Mouse (Mus musculus) midbrain, embryonic 11.5 days (tissue): ENCODE measurements around the gene Arl6ip4. TPM values are rescaled to one million over a fixed set of nuclear protein-coding genes. Genes with fewer than 3 reads are reported as not detected.

Source experiments
- ATAC-seq: fragments of 200-750 bp; cut with Nextera tagmentation; 2 replicates; pipeline ENCODE4 v1.8.0; 2017; ENCODE audit warnings: moderate TSS enrichment, moderate library complexity; ENCODE audit not compliant: low FRiP score
- DNase-seq: peaks from one replicate; pipeline ENCODE4 v3.0.0; 2015; ENCODE audit warnings: low spot score; ENCODE audit errors: missing footprints
- H3K27ac ChIP-seq: fragments of 300-500 bp; sonication (generic); 2 replicates; pipeline ENCODE4 v1.5.1; 2014; ENCODE audit warnings: low read depth, low read length
- H3K27me3 ChIP-seq: fragments of 300-500 bp; sonication (generic); 2 replicates; pipeline ENCODE4 v1.6.1; 2014; ENCODE audit warnings: mild to moderate bottlenecking, low read length, moderate library complexity, mixed read lengths; ENCODE audit not compliant: control insufficient read depth, insufficient read depth
- H3K36me3 ChIP-seq: fragments of 300-500 bp; sonication (generic); 2 replicates; pipeline ENCODE4 v1.6.1; 2014; ENCODE audit warnings: mild to moderate bottlenecking, low read length, moderate library complexity, mixed read lengths; ENCODE audit not compliant: control insufficient read depth, insufficient read depth
- H3K4me1 ChIP-seq: fragments of 300-500 bp; sonication (generic); 2 replicates; pipeline ENCODE4 v1.6.1; 2014; ENCODE audit warnings: low read length; ENCODE audit not compliant: control insufficient read depth, insufficient read depth
- H3K4me2 ChIP-seq: fragments of 300-500 bp; sonication (generic); 2 replicates; pipeline ENCODE4 v1.6.1; 2014; ENCODE audit warnings: mild to moderate bottlenecking, moderate library complexity
- H3K4me3 ChIP-seq: fragments of 300-500 bp; sonication (generic); 2 replicates; pipeline ENCODE4 v1.5.1; 2014; ENCODE audit warnings: low read depth, low read length
- H3K9ac ChIP-seq: fragments of 300-500 bp; sonication (generic); 2 replicates; pipeline ENCODE4 v1.6.1; 2014; ENCODE audit warnings: low read length
- H3K9me3 ChIP-seq: fragments of 300-500 bp; sonication (generic); 2 replicates; pipeline ENCODE4 v1.6.1; 2016; ENCODE audit warnings: low read length; ENCODE audit not compliant: control insufficient read depth
- WGBS: fragments of 180-500 bp; shearing (Covaris S2); extraction: QIAGEN DNeasy Blood & Tissue Kit; methylation state at CpG from one replicate; pipeline ENCODE4 v1.1.7; 2014; 5-methylcytosine and 5-hydroxymethylcytosine counted together
- polyA plus RNA-seq: library from polyadenylated mRNA; unstranded; fragments of >200 nt; fragmentation: Nextera tagmentation; extraction: Ambion mirVana; gene quantifications from 2 replicates; pipeline ENCODE4 v1.2.1, GENCODE M21; 2014

Gene Arl6ip4
- polyA plus RNA-seq: 89.3 and 95.5 TPM in 2 replicates

GRCm38 (mm10) chr5:124115990-124116845, at the start of gene Arl6ip4:
Arl6ip4 (plus strand) TSS chr5:124116089.
- 2% methylated on average over 62 of the region's 64 CpGs for WGBS
- H3K4me3 ChIP-seq: peak within 1 kb of the TSS; percentile 81
- peaks cover 19% of the 10 kb centered on the region for H3K4me1 ChIP-seq
- peak within 1 kb of the TSS; percentile 96 for H3K4me2 ChIP-seq
- ATAC-seq: peak; percentile 20; the same call in 1 of the 2 replicates
- peaks cover 16% of the 10 kb centered on the region for H3K36me3 ChIP-seq
- H3K9ac ChIP-seq: peak within 1 kb of the TSS; percentile 91
- H3K9me3 ChIP-seq: no peaks in the 10 kb centered on the region
- H3K27me3 ChIP-seq: no peaks in the 10 kb centered on the region
- peak within 1 kb of the TSS; percentile 49; the same call in 1 of the 2 replicates for H3K27ac ChIP-seq
- peak; percentile 98 for DNase-seq

DNA sequence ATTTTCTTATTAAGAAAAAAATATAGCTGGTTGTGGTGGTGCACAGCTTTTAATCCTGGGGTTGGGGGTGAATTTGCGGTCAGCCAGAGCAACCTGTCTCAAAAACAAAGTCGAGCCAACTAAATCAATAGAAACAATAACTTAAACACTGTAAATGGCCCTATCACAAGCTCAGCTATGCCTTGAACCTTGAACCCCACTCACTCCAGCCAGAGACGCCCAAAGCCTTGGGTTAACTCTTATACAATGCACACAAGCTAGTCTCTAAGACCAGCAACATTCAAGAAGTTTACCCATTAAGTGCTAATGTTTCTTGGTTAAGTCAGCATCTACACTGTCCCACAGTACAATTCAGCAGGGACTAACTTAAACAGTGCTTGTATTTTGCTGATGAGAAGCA, 46.2 kb upstream of the Arl6ip4 start:
- Histone ChIP-seq H3K27ac (no peak overlapping the region), H3K36me3 (no peaks in the 10 kb centered on the region), H3K27me3 (no peaks in the 10 kb centered on the region), H3K4me3 (no peak overlapping the region), H3K9me3 (no peaks in the 10 kb centered on the region), H3K4me1 (no peaks in the 10 kb centered on the region; the same call in 1 of the 2 replicates), H3K9ac (no peak overlapping the region), H3K4me2 (no peak overlapping the region)
- 83% methylated on average over 3 of the region's 3 CpGs for WGBS
- DNase-seq (no peak), ATAC-seq (no peak)

DNA sequence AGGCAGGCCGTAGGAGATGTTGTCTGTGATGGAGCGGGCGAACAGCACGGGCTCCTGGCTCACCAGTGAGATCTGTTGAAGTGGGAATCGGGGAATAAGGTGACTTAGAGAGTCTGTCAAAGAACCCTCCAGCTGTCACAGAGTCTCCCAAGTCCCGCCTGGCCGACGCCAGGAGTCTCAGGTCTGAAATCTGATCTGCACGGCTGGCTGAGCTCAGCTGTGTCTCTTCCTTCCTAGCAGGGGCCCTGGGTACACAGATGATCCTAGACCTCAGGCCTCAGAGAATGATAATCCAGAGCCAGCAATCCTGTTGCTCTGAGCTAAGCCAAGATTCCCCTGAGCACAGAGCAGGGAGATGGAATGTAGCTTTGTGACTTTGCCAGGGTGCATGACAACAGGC, 42.2 kb upstream of the Arl6ip4 start:
- DNase-seq (no peak), ATAC-seq (no peak)
- Histone ChIP-seq H3K9ac (no peak overlapping the region), H3K27ac (no peak overlapping the region), H3K4me1 (peaks cover 2% of the 10 kb centered on the region; the same call in 1 of the 2 replicates), H3K27me3 (no peaks in the 10 kb centered on the region), H3K36me3 (no peaks in the 10 kb centered on the region), H3K4me3 (no peak overlapping the region), H3K4me2 (no peak overlapping the region), H3K9me3 (no peaks in the 10 kb centered on the region)
- WGBS: 50% methylated on average over 9 of the region's 9 CpGs

GRCm38 (mm10) chr5:124074845-124075307, 41.0 kb upstream of the Arl6ip4 start:
- no peaks in the 10 kb centered on the region for H3K27me3 ChIP-seq
- H3K9me3 ChIP-seq: no peaks in the 10 kb centered on the region
- H3K36me3 ChIP-seq: no peaks in the 10 kb centered on the region
- DNase-seq (no peak), ATAC-seq (no peak)
- H3K9ac ChIP-seq: no peak overlapping the region
- 71% methylated on average over 10 of the region's 10 CpGs for WGBS
- H3K4me1 ChIP-seq: peaks cover 4% of the 10 kb centered on the region
- no peak overlapping the region for H3K4me2 ChIP-seq
- no peak overlapping the region for H3K4me3 ChIP-seq
- no peak overlapping the region for H3K27ac ChIP-seq

- Histone ChIP-seq H3K9me3 (no peaks in the 10 kb centered on the region), H3K36me3 (no peaks in the 10 kb centered on the region), H3K4me1 (peaks cover 4% of the 10 kb centered on the region), H3K4me3 (no peak overlapping the region), H3K27ac (no peak overlapping the region), H3K27me3 (no peaks in the 10 kb centered on the region), H3K9ac (no peak overlapping the region), H3K4me2 (no peak overlapping the region)
- no peak for DNase-seq
- no peak for ATAC-seq
- 71% methylated on average over 9 of the region's 9 CpGs for WGBS
Observed at GRCm38 (mm10) chr5:124075716-124076115, 40.2 kb upstream of the Arl6ip4 start.

DNA sequence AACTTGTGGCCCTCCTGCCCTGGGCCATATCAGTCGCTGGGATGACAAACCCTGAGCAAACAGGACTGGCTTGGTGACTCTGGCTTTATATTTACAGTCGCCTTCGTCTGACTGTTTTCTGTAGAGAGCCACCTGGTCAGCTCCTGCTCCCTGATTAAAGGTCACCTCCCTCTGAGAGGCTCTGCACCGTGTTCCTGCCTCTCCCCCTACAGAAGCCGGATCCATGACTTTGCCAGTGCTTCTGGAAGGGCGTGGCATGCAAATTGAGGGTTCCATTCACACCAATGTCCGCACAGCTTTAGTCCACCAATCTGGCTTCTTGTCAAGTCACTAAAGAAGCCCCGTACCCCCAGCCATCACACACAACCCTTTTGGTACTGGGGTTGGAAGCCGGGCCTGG, 39.3 kb upstream of the Arl6ip4 start:
- no peaks in the 10 kb centered on the region for H3K27me3 ChIP-seq
- ATAC-seq (no peak), DNase-seq (no peak)
- no peaks in the 10 kb centered on the region for H3K36me3 ChIP-seq
- H3K4me1 ChIP-seq: peaks cover 4% of the 10 kb centered on the region
- no peak overlapping the region for H3K4me2 ChIP-seq
- H3K9me3 ChIP-seq: no peaks in the 10 kb centered on the region
- H3K4me3 ChIP-seq: no peak overlapping the region
- no peak overlapping the region for H3K9ac ChIP-seq
- no peak overlapping the region for H3K27ac ChIP-seq
- WGBS: 63% methylated on average over 9 of the region's 9 CpGs

DNA sequence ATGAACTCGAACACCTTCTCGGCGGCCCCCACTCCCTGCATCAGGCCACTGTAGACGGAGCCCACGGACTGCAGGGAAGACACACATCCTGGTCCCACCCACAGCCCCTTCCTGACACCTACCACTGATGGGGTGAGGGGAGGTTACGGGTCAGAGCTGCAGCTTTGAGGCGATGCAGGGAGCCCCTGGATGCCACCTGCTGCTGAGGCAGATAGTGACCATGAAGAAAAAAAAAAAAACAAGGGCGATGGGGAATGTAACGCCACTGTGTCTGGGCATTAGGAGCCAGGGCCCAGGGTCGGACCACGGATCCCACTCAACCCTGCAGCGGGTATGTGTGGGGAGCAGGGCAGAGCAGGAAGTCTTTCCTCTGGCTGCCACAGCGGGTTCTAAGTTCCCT, 38.6 kb upstream of the Arl6ip4 start:
- Histone ChIP-seq H3K36me3 (no peaks in the 10 kb centered on the region), H3K9me3 (no peaks in the 10 kb centered on the region), H3K4me1 (peaks cover 4% of the 10 kb centered on the region; the same call in 1 of the 2 replicates), H3K4me2 (no peak overlapping the region), H3K9ac (no peak overlapping the region), H3K4me3 (no peak overlapping the region), H3K27me3 (no peaks in the 10 kb centered on the region), H3K27ac (no peak overlapping the region)
- DNase-seq (peak; percentile 35), ATAC-seq (no peak)
- 80% methylated on average over 13 of the region's 13 CpGs for WGBS

GRCm38 (mm10) chr5:124077856-124078460, 37.9 kb upstream of the Arl6ip4 start:
- no peak for ATAC-seq
- Histone ChIP-seq H3K36me3 (no peaks in the 10 kb centered on the region), H3K4me3 (no peak overlapping the region), H3K4me1 (peaks cover 4% of the 10 kb centered on the region; the same call in 1 of the 2 replicates), H3K27me3 (no peaks in the 10 kb centered on the region), H3K27ac (no peak overlapping the region), H3K9ac (no peak overlapping the region), H3K9me3 (no peaks in the 10 kb centered on the region), H3K4me2 (no peak overlapping the region)
- WGBS: 65% methylated on average over 6 of the region's 6 CpGs
- no peak for DNase-seq
